Mouse (Mus musculus) ES-CJ7 (cell line): ENCODE results near the gene Foxk2.
A peak's percentile ranks its signal among the peaks of the same experiment; 100 is the strongest.

Experiments used
- DNase-seq: peaks from one replicate; pipeline ENCODE4 v3.0.0; 2011; ENCODE audit warnings: low read depth, low spot score

Foxk2 gene

GRCm38 (mm10) chr11:121259160-121260100, at the start of gene Foxk2:
Gene Foxk2 (plus strand): TSS chr11:121259990.
- DNase-seq: peak; percentile 83

GRCm38 (mm10) chr11:121216831-121217230, 43.0 kb upstream of the Foxk2 start:
- DNase-seq: no peak

- no peak for DNase-seq
These were observed 40.0 kb upstream of the Foxk2 start for GRCm38 (mm10) chr11:121219776-121220175.

GRCm38 (mm10) chr11:121220771-121221170, 39.0 kb upstream of the Foxk2 start:
- DNase-seq: no peak

GRCm38 (mm10) chr11:121221321-121222010, 38.3 kb upstream of the Foxk2 start:
- no peak for DNase-seq

GRCm38 (mm10) chr11:121228129-121229017, 31.4 kb upstream of the Foxk2 start:
- DNase-seq: no peak

GRCm38 (mm10) chr11:121229018-121229439, 30.8 kb upstream of the Foxk2 start, which contains the start of gene Cybc1:
Gene Cybc1 (minus strand): TSS chr11:121229322.
- DNase-seq: peak; percentile 90

GRCm38 (mm10) chr11:121231191-121231590, 28.6 kb upstream of the Foxk2 start:
- no peak for DNase-seq

- no peak for DNase-seq
These were observed 28.0 kb upstream of the Foxk2 start for GRCm38 (mm10) chr11:121231628-121232291.

- DNase-seq: no peak
These were observed 27.1 kb upstream of the Foxk2 start for GRCm38 (mm10) chr11:121232706-121233105.

GRCm38 (mm10) chr11:121235475-121236238, 24.1 kb upstream of the Foxk2 start:
- peak; percentile 66 for DNase-seq

GRCm38 (mm10) chr11:121236564-121237344, 23.0 kb upstream of the Foxk2 start, which contains the start of gene Narf:
Gene Narf (plus strand): TSS chr11:121237253.
- peak; percentile 100 for DNase-seq

- peak; percentile 46 for DNase-seq
These were observed 22.3 kb upstream of the Foxk2 start for GRCm38 (mm10) chr11:121237345-121238128.

GRCm38 (mm10) chr11:121239669-121240068, 20.1 kb upstream of the Foxk2 start:
- no peak for DNase-seq

GRCm38 (mm10) chr11:121250196-121250595, 9.6 kb upstream of the Foxk2 start:
- DNase-seq: no peak

- peak; percentile 20 for DNase-seq
These were observed 569 bp downstream of the Foxk2 start for GRCm38 (mm10) chr11:121260211-121260906.

GRCm38 (mm10) chr11:121261074-121261473, 1.3 kb downstream of the Foxk2 start:
- DNase-seq: no peak

- DNase-seq: no peak
These were observed 17.7 kb downstream of the Foxk2 start for GRCm38 (mm10) chr11:121277516-121277915.
